Mouse (Mus musculus) forebrain, embryonic 12.5 days (tissue): ENCODE measurements at regions not wholly inside any gene's neighbourhood (a gene's known extent, or its start where the extent isn't known, plus 50 kb on each side); places are given as distances from the start of the nearest gene placed in this dataset.

ENCODE experiments used
- ATAC-seq: fragments of 200-750 bp; cut with Nextera tagmentation; 2 replicates; pipeline ENCODE4 v1.8.0; 2017; ENCODE audit warnings: moderate TSS enrichment; ENCODE audit not compliant: low FRiP score
- H3K27ac ChIP-seq: fragments of 300-500 bp; sonication (generic); 2 replicates; pipeline ENCODE4 v1.5.1; 2016; ENCODE audit warnings: mild to moderate bottlenecking
- H3K27me3 ChIP-seq: fragments of 300-500 bp; sonication (generic); 2 replicates; pipeline ENCODE4 v1.6.1; 2016; ENCODE audit warnings: mild to moderate bottlenecking
- H3K36me3 ChIP-seq: fragments of 300-500 bp; sonication (generic); replicated peaks from 2 replicates; pipeline ENCODE4 v1.6.1; 2016; ENCODE audit warnings: mild to moderate bottlenecking
- H3K4me1 ChIP-seq: fragments of 300-500 bp; sonication (generic); 2 replicates; pipeline ENCODE4 v1.6.1; 2016
- H3K4me2 ChIP-seq: fragments of 300-500 bp; sonication (generic); 2 replicates; pipeline ENCODE4 v1.6.1; 2016; ENCODE audit warnings: mild to moderate bottlenecking, moderate library complexity
- H3K4me3 ChIP-seq: fragments of 300-500 bp; sonication (generic); replicated peaks from 2 replicates; pipeline ENCODE4 v1.5.1; 2016; ENCODE audit warnings: mild to moderate bottlenecking
- H3K9ac ChIP-seq: fragments of 300-500 bp; sonication (generic); 2 replicates; pipeline ENCODE4 v1.6.1; 2016; ENCODE audit warnings: mild to moderate bottlenecking
- H3K9me3 ChIP-seq: fragments of 300-500 bp; sonication (generic); 2 replicates; pipeline ENCODE4 v1.6.1; 2016
- WGBS: fragments of 180-500 bp; shearing (Covaris S2); methylation state at CpG from one replicate; pipeline ENCODE4 v1.1.7; 2016; 5-methylcytosine and 5-hydroxymethylcytosine counted together

- WGBS, result 69% methylated on average over 9 of the region's 9 CpGs
These were observed 64.9 kb upstream of the Csf3r start for GRCm38 (mm10) chr4:125959426-125959825.

GRCm38 (mm10) chr4:125960704-125961279 lies 63.6 kb upstream of the Csf3r start:
- no peak overlapping the region for H3K4me2 ChIP-seq
- no peak overlapping the region for H3K4me3 ChIP-seq
- peaks cover 5% of the 10 kb centered on the region; the same call in 1 of the 2 replicates for H3K4me1 ChIP-seq
- peaks cover 30% of the 10 kb centered on the region for H3K27me3 ChIP-seq
- no peak for ATAC-seq
- H3K9ac ChIP-seq, result no peak overlapping the region
- H3K9me3 ChIP-seq, result no peaks in the 10 kb centered on the region
- H3K36me3 ChIP-seq, result no peaks in the 10 kb centered on the region
- WGBS, result 42% methylated on average over 8 of the region's 8 CpGs
- H3K27ac ChIP-seq, result no peak overlapping the region

More at GRCm38 (mm10) chr4:125959426-125959825, 64.9 kb upstream of the Csf3r start:
- Histone ChIP-seq H3K9ac (no peak overlapping the region), H3K9me3 (no peaks in the 10 kb centered on the region), H3K27ac (no peak overlapping the region), H3K27me3 (peaks cover 25% of the 10 kb centered on the region), H3K4me3 (no peak overlapping the region), H3K36me3 (no peaks in the 10 kb centered on the region), H3K4me2 (no peak overlapping the region), H3K4me1 (peaks cover 5% of the 10 kb centered on the region; the same call in 1 of the 2 replicates)
- no peak for ATAC-seq

- Histone ChIP-seq H3K27ac (no peak overlapping the region), H3K9ac (no peak overlapping the region), H3K4me2 (no peak overlapping the region), H3K27me3 (peaks cover 30% of the 10 kb centered on the region), H3K4me3 (no peak overlapping the region), H3K36me3 (no peaks in the 10 kb centered on the region), H3K4me1 (no peaks in the 10 kb centered on the region; the same call in 1 of the 2 replicates), H3K9me3 (no peaks in the 10 kb centered on the region)
- WGBS, result 3% methylated on average over 7 of the region's 7 CpGs
- peak; percentile 55; the same call in 1 of the 2 replicates for ATAC-seq
These were observed 61.7 kb upstream of the Csf3r start for GRCm38 (mm10) chr4:125962677-125963076.
